Mouse (Mus musculus) adrenal gland, postnatal 10 days (tissue): ENCODE measurements around the gene Fads3. TPM values are rescaled to one million over a fixed set of nuclear protein-coding genes. Genes with fewer than 3 reads are reported as not detected.

Experiments
- DNase-seq: peaks from one replicate; pipeline ENCODE4 v3.0.0; 2021; ENCODE audit warnings: mixed read lengths
- long read RNA-seq, 2 experiments: library from polyadenylated mRNA; stranded (forward); transcript quantifications; one replicate each; pipeline ENCODE4 v2.0.0; 2021
- total RNA-seq, 2 experiments: library from RNA; stranded (reverse); gene quantifications; 2 replicates each; pipeline ENCODE4 v1.2.3; 2021

The Fads3 gene
- total RNA-seq: 10 to 100 TPM; 11.1 to 14.7 TPM
- long read RNA-seq, experiment 1, transcript Fads3-201 (12 exons, 3,687 nt): major isoform, 15 of 19 reads
- long read RNA-seq, experiment 1, partial matches to known transcripts: 2 of 19 reads
- long read RNA-seq, experiment 1, other reads (novel, unspliced or antisense): 2 of 19 reads
- long read RNA-seq, experiment 2, transcript Fads3-201 (12 exons, 3,687 nt): major isoform, 12 of 16 reads
- long read RNA-seq, experiment 2, partial matches to known transcripts: 0 of 16 reads
- long read RNA-seq, experiment 2, other reads (novel, unspliced or antisense): 4 of 16 reads

GRCm38 (mm10) chr19:10041388-10042148 lies at the start of gene Fads3:
Gene Fads3, plus strand, starts transcription at chr19:10041569.
- DNase-seq: peak; percentile 86

GRCm38 (mm10) chr19:9992011-9992958 lies 49.1 kb upstream of the Fads3 start:
- DNase-seq: no peak

GRCm38 (mm10) chr19:9993036-9993656 lies 48.2 kb upstream of the Fads3 start:
- peak; percentile 94 for DNase-seq

GRCm38 (mm10) chr19:9997204-9998062 lies 43.9 kb upstream of the Fads3 start:
- no peak for DNase-seq

DNA sequence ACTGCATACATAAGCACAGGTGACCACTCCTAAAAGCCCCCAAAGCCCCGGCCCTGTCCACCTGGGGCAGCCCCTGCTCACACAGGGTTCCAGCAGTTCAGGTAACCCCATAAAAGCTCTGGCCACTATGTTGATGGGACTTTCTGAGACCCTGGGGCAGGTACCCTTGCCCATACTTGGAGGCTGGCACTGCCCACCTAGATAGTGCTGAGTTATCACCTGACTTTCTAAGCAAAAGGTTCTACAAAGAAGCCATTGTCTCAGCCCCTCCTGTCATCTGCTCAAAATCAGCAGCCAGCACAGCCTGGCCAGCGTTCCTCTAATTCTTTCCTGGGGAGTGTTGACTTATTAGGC lies 43.3 kb upstream of the Fads3 start:
- DNase-seq: no peak

DNA sequence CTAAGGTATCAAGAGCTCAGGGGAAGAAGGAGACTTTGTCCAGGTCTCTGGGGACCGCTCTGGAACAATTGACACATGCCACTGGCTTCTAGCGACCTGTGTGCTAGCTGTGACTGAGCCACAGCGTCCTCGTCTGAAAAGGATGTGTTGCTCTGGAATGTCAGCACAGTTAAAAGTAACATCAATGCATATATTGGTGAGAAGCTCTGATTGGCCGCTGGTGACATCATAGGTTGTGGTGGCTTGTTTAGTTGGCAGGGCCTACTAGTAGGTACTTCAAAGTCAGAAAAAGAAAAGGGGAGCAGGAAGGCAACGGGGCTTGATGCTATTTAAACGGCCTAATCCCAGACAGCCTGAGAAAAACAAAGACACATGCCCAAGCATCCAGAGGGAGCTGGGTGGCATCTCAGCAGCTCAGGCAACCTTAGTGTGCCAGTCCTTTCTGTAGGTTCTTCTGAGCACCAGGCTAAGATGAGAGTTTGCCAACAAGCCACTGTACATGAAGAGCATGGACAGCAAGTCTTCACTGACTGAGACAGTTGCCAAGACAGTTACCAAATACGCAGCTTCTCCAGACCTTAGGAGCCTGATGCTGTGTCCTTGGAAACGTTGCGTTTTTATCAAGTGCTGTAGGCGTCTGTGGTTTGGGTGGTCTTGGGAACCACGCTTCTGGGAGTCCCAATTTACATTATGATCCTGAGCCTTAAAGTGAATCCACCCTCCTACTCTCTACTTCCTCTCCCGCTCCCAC lies 42.5 kb upstream of the Fads3 start:
- DNase-seq: no peak

DNA sequence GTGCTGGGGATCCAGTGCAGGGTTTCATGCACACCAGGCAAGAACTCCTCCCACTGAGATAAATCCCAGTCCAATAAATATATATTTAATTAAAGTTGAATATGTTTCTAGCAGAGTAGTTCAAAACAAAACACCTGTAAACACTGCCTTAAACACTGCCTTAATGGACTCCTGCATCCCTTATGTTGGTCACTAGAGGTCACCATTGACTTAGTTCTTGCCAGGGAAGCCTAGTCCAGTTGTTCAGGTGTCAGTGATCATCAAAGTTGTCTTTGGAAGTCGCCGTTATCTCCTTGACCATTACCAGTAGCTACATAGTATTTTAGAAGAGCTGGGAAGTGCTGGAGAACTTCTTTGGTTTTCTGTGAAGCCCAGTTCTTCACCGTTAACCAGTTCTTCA lies 41.0 kb upstream of the Fads3 start:
- DNase-seq: peak; percentile 45

DNA sequence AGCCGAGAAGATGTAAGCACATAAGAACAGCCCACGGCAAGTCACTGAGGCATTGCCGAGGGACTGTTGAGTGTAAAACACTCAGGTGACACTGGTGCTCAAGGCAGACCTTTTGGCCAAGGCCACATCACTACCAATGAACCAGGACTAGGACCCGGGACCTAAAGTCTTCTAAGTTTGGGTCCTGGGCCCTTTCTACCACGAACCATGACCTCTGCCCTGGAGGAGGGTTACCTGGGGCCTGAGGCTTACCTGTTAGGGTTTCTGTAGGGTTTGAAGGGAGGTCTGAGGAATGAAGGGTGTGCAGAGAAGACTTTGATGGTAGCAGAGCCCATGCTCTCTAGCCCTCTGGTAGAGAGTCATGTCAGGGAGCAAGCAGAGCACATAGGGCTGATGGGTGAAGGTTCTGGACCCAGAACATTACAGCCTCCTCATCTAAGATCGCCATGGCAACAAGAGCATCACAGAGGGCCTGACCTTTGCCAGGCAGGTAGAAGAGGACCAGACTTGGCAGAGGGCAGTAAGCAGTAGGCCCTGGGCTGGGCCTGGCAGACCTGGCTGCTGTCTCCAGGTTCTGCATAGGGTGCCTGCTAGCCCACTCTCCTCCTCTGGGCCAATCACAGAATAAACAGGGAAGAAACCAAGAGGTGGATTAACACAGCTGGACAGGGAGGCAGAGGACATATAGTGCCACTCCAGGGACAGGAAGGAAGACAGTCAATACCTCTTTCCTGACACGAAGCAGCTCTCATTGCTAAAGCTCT lies 40.0 kb upstream of the Fads3 start, which contains the start of the genes Best1 and Rab3il1:
TSS of gene Best1 (minus strand) at position 428 of the 764 bp plus-strand sequence.
TSS of gene Rab3il1 (plus strand) at position 464 of the 764 bp plus-strand sequence.
- DNase-seq: no peak

GRCm38 (mm10) chr19:10003696-10004095 lies 37.7 kb upstream of the Fads3 start:
- DNase-seq: no peak

DNA sequence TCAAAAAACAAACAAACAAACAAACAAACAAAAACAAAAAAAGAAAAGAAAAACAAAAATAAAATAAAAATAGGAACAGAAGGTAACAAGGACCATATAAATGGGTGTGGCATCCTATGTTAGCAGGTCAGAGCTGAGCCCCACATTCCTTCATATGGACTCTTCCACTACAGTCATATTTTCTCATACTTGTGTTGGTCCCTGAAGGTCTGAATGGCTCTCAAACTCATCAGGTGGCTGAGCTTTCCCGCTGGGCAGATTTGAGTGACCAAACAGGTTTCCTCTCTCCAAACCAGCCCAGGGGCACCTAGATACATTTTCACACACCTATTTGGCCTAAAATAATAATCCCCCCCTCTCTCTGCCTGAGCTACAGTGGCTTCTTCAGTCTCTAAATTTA lies 30.0 kb upstream of the Fads3 start:
- DNase-seq: no peak

DNA sequence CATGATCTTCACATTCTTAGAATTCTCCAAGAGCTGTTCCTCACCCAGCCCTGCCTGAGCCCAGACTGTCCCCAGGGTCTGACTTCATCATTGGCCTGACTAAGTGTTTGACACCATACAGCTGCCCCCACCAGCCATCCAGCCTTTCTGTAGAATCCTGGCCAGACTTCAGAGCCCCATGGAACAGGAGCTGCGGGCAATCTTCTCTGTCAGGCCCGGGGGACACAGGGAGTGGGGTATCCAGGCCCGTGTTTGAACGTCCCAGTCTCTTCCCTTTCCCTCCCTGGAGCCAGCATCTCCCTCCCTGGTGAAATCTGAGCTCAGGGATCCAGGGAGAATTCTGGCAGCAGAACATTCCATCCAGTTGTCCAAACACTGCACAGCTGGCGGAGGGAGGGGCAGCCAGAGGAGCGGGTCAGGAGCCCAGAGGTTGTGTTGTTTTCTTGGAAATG lies 28.5 kb upstream of the Fads3 start:
- DNase-seq: no peak

DNA sequence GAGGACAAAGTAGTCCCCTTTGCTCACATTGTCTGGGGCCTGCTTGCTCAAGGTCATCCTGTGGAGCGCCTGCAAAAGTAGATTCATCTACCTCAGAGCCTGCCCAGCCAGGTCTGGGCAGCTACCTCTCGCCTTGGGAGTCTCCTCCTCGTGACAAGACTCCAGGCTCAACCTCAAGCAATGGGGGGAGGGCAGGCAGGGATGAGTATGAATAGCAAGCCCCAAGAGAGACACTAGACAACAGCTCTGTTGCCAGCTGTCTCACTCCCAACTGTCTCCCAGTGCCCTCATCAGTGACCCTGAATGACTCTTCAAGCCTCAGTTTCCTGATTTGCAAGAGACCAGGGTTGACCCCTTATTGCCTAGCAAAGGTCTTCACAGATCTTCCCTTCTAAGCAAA lies 28.0 kb upstream of the Fads3 start:
- no peak for DNase-seq

GRCm38 (mm10) chr19:10013913-10014312 lies 27.5 kb upstream of the Fads3 start:
- DNase-seq: no peak

- DNase-seq: no peak
Observed at GRCm38 (mm10) chr19:10014824-10015223, 26.5 kb upstream of the Fads3 start.

GRCm38 (mm10) chr19:10015442-10015841 lies 25.9 kb upstream of the Fads3 start:
- no peak for DNase-seq

- DNase-seq: no peak
Observed at GRCm38 (mm10) chr19:10016151-10016550, 25.2 kb upstream of the Fads3 start.

- peak; percentile 96 for DNase-seq
Observed at GRCm38 (mm10) chr19:10017637-10018526, 23.5 kb upstream of the Fads3 start.

GRCm38 (mm10) chr19:10018527-10018818 lies 22.9 kb upstream of the Fads3 start:
- no peak for DNase-seq
